Mouse (Mus musculus) brain, embryonic 14.5 days (tissue): ENCODE measurements around the gene Stk4.

Experiments
- CTCF ChIP-seq: fragments of 200-500 bp; IDR thresholded peaks from 2 replicates; pipeline ENCODE4 v1.5.1; 2012; ENCODE audit warnings: inconsistent platforms, mild to moderate bottlenecking, moderate library complexity, borderline replicate concordance; ENCODE audit not compliant: insufficient read depth, insufficient read length; ENCODE audit errors: extremely low read depth
- POLR2A ChIP-seq: fragments of 200-500 bp; IDR thresholded peaks from 2 replicates; pipeline ENCODE4 v1.6.1; 2012; ENCODE audit warnings: mild to moderate bottlenecking, inconsistent platforms, borderline replicate concordance; ENCODE audit not compliant: poor library complexity, insufficient read depth, insufficient read length, severe bottlenecking; ENCODE audit errors: extremely low read depth

- TF ChIP-seq POLR2A (no peak), CTCF (no peak)
Observed at GRCm38 (mm10) chr2:164142021-164142420, 71.9 kb downstream of the Stk4 start.
